Mouse (Mus musculus): ENCODE data around the gene Prdx6. TPM values are rescaled to one million over a fixed set of nuclear protein-coding genes. Genes with fewer than 3 reads are reported as not detected.

The Prdx6 gene
- polyA plus RNA-seq, 1 experiment from 2014 or later = 383 TPM

DNA sequence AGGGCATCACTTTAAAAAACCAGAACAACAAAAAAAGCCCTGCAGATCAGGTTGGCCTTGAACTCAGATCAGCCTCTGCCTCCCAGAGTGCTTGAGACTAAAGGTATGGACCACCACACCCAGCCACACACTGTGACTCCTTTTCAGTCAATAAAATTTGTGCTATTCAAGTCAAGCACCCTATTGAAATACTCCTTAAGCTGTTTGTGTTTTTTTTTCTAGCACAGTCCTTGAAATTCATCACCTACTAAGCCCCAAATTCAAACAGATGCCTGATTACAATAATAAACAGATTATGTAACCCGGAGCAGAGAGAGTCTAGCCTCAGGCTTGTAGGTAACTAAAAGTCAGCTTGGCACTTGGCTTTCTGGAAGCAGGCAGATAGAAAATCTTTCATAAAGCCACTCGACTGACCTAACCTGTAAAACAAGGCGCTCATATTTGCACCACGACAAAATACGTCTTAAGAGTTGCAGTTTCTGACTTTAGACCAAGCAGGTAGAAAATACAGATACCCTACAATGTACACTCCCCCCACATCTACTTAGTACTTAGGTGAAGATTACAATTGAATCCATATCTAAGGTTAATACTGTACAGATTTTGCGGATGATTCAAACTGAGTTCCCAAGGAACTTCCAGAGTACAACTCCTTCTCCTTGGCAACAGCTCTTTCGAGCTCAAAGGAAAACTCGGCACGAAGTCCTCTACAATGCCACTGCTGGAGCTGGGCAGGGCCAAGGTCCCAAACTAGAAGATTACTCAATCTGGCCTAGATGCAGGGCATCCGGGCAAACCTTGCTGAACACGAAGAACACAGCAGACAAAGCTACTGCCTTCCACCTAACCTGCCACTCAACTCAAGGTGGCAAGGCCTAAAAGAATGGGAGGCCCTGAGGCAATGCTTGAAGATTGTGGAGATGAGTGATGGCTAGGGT lies 3.1 kb downstream of the Prdx6 start:
- Histone ChIP-seq H3K27ac (ENCODE audit: low read length) (peak overlapping the region; percentile 35; the same call in 1 of the 2 replicates), H3K27me3 (ENCODE audit: control insufficient read depth, insufficient read depth, low read depth, low read length) (no peaks in the 10 kb centered on the region), H3K4me3 (ENCODE audit: low read depth, low read length) (peak overlapping the region; percentile 90), H3K9ac (ENCODE audit: low read depth, low read length) (peak overlapping the region; percentile 94; the same call in 1 of the 2 replicates), H3K9me3 (replicated peaks; ENCODE audit: control insufficient read depth, low read length) (no peaks in the 10 kb centered on the region), H3K4me2 (ENCODE audit: low read depth, low read length) (peak overlapping the region; percentile 71), H3K36me3 (ENCODE audit: control insufficient read depth, insufficient read depth) (peaks cover 12% of the 10 kb centered on the region), H3K4me1 (ENCODE audit: control insufficient read depth, low read depth, low read length) (peaks cover 43% of the 10 kb centered on the region)
- 66% methylated on average over 11 of the region's 11 CpGs for WGBS (ENCODE audit: insufficient replicate concordance)
- ATAC-seq (ENCODE audit: low read depth) = no peak

- WGBS (ENCODE audit: insufficient replicate concordance) = 66% methylated on average over 3 of the region's 3 CpGs
- Histone ChIP-seq H3K9me3 (replicated peaks; ENCODE audit: control insufficient read depth, low read length) (no peaks in the 10 kb centered on the region), H3K27ac (ENCODE audit: low read length) (no peak overlapping the region), H3K4me1 (ENCODE audit: control insufficient read depth, low read depth, low read length) (peaks cover 36% of the 10 kb centered on the region), H3K27me3 (ENCODE audit: control insufficient read depth, insufficient read depth, low read depth, low read length) (no peaks in the 10 kb centered on the region), H3K9ac (ENCODE audit: low read depth, low read length) (no peak overlapping the region), H3K4me2 (ENCODE audit: low read depth, low read length) (no peak overlapping the region), H3K4me3 (ENCODE audit: low read depth, low read length) (no peak overlapping the region), H3K36me3 (ENCODE audit: control insufficient read depth, insufficient read depth) (peaks cover 19% of the 10 kb centered on the region)
- ATAC-seq (ENCODE audit: low read depth) = no peak
Measured at GRCm38 (mm10) chr1:161247176-161247575, 3.8 kb downstream of the Prdx6 start.

DNA sequence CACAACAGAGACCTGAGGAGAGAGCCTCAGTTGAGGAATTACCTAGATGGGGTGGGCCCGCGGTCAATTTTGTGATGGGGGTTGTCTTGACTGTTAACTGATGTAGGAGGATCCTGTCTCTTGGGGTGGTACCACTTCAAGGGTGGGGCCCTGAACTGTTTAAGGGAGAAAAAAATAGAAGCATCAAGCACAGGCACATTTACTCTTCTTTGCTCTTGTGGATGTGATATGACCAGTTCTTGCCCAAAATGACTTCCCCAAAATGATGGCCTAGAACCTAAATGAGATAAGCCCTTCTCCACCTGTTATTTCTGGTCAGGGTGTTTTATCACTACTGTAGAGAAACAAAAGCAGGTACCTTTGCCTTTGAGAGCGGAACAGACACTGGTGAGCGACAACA lies 13.3 kb downstream of the Prdx6 start:
- Histone ChIP-seq H3K9me3 (replicated peaks; ENCODE audit: control insufficient read depth, low read length) (no peaks in the 10 kb centered on the region), H3K4me1 (ENCODE audit: control insufficient read depth, low read depth, low read length) (no peaks in the 10 kb centered on the region), H3K27me3 (ENCODE audit: control insufficient read depth, insufficient read depth, low read depth, low read length) (no peaks in the 10 kb centered on the region), H3K4me3 (ENCODE audit: low read depth, low read length) (no peak overlapping the region), H3K36me3 (ENCODE audit: control insufficient read depth, insufficient read depth) (peaks cover 33% of the 10 kb centered on the region), H3K27ac (ENCODE audit: low read length) (no peak overlapping the region), H3K4me2 (ENCODE audit: low read depth, low read length) (no peak overlapping the region), H3K9ac (ENCODE audit: low read depth, low read length) (no peak overlapping the region)
- WGBS (ENCODE audit: insufficient replicate concordance) = 84% methylated on average over 4 of the region's 4 CpGs
- no peak for ATAC-seq (ENCODE audit: low read depth)

DNA sequence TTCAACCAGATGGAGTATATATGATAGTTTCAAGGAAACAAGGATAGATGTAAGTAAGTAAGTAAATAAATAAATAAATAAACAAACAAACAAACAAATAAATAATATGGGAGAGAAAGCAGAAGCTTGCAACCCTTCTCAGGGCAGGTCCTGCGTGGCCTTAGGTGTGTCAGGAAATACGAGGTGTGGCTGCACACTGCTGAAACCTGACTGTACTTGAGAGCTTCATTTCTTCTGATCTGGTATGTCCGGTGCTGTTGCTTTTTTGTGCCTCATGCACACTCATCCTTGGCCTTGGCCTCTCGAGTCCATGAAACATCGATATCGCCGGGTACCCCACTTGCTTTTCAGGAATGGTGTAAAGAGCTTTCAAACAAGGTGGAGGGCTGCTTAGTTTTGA lies 13.7 kb downstream of the Prdx6 start:
- Histone ChIP-seq H3K27me3 (ENCODE audit: control insufficient read depth, insufficient read depth, low read depth, low read length) (no peaks in the 10 kb centered on the region), H3K27ac (ENCODE audit: low read length) (no peak overlapping the region), H3K4me3 (ENCODE audit: low read depth, low read length) (no peak overlapping the region), H3K36me3 (ENCODE audit: control insufficient read depth, insufficient read depth) (peaks cover 28% of the 10 kb centered on the region), H3K4me2 (ENCODE audit: low read depth, low read length) (no peak overlapping the region), H3K9me3 (replicated peaks; ENCODE audit: control insufficient read depth, low read length) (no peaks in the 10 kb centered on the region), H3K4me1 (ENCODE audit: control insufficient read depth, low read depth, low read length) (no peaks in the 10 kb centered on the region), H3K9ac (ENCODE audit: low read depth, low read length) (no peak overlapping the region)
- no peak for ATAC-seq (ENCODE audit: low read depth)
- whole genome bisulfite sequencing (ENCODE audit: insufficient replicate concordance) = 77% methylated on average over 7 of the region's 7 CpGs

DNA sequence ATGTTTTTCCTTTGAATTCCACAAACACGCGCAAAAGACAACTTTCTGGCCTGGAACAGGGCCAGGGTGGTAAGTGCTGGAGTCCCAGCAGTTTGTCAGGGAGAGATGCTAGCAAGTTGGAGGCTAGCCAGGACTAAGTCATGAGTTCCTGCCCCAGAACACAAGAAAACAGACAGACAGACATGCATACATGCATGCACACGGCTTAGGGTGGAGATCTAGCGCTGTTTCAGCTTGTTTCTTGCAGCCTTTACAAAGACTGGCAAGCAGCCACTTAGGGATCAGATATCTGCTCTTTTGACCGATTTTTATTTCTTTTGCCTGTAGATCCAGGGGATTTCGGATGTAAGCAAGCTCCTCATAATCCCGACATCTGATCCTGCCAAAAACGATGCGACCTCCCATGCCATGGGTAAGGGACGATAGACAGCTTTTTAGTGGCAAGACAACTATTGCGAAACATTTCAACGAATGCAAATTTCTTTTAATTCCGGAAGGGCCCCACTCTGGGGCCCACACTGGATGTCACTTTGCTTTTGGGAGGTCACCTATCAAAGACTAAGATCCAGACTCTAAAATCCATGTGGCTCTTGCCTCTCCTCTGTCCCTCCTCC lies 17.7 kb downstream of the Prdx6 start:
- Histone ChIP-seq H3K27ac (ENCODE audit: low read length) (no peak overlapping the region), H3K9me3 (replicated peaks; ENCODE audit: control insufficient read depth, low read length) (no peaks in the 10 kb centered on the region), H3K4me3 (ENCODE audit: low read depth, low read length) (no peak overlapping the region), H3K27me3 (ENCODE audit: control insufficient read depth, insufficient read depth, low read depth, low read length) (no peaks in the 10 kb centered on the region), H3K36me3 (ENCODE audit: control insufficient read depth, insufficient read depth) (peaks cover 3% of the 10 kb centered on the region), H3K4me2 (ENCODE audit: low read depth, low read length) (no peak overlapping the region), H3K4me1 (ENCODE audit: control insufficient read depth, low read depth, low read length) (no peaks in the 10 kb centered on the region), H3K9ac (ENCODE audit: low read depth, low read length) (no peak overlapping the region)
- ATAC-seq (ENCODE audit: low read depth) = no peak
- 66% methylated on average over 13 of the region's 13 CpGs for WGBS (ENCODE audit: insufficient replicate concordance)

GRCm38 (mm10) chr1:161232181-161232580 lies 18.8 kb downstream of the Prdx6 start:
- no peak for ATAC-seq (ENCODE audit: low read depth)
- H3K9me3 ChIP-seq (replicated peaks; ENCODE audit: control insufficient read depth, low read length) = no peaks in the 10 kb centered on the region
- no peaks in the 10 kb centered on the region for H3K27me3 ChIP-seq (ENCODE audit: control insufficient read depth, insufficient read depth, low read depth, low read length)
- H3K4me2 ChIP-seq (ENCODE audit: low read depth, low read length) = no peak overlapping the region
- H3K4me1 ChIP-seq (ENCODE audit: control insufficient read depth, low read depth, low read length) = no peaks in the 10 kb centered on the region
- no peaks in the 10 kb centered on the region for H3K36me3 ChIP-seq (ENCODE audit: control insufficient read depth, insufficient read depth)
- H3K9ac ChIP-seq (ENCODE audit: low read depth, low read length) = no peak overlapping the region
- WGBS (ENCODE audit: insufficient replicate concordance) = 63% methylated on average over 5 of the region's 5 CpGs
- no peak overlapping the region for H3K4me3 ChIP-seq (ENCODE audit: low read depth, low read length)
- no peak overlapping the region for H3K27ac ChIP-seq (ENCODE audit: low read length)

GRCm38 (mm10) chr1:161224837-161225236 lies 26.2 kb downstream of the Prdx6 start:
- H3K36me3 ChIP-seq (ENCODE audit: control insufficient read depth, insufficient read depth) = no peaks in the 10 kb centered on the region
- no peak overlapping the region for H3K4me3 ChIP-seq (ENCODE audit: low read depth, low read length)
- ATAC-seq (ENCODE audit: low read depth) = no peak
- no peak overlapping the region for H3K27ac ChIP-seq (ENCODE audit: low read length)
- no peak overlapping the region for H3K9ac ChIP-seq (ENCODE audit: low read depth, low read length)
- no peaks in the 10 kb centered on the region for H3K9me3 ChIP-seq (replicated peaks; ENCODE audit: control insufficient read depth, low read length)
- no peaks in the 10 kb centered on the region for H3K4me1 ChIP-seq (ENCODE audit: control insufficient read depth, low read depth, low read length)
- no peaks in the 10 kb centered on the region for H3K27me3 ChIP-seq (ENCODE audit: control insufficient read depth, insufficient read depth, low read depth, low read length)
- no peak overlapping the region for H3K4me2 ChIP-seq (ENCODE audit: low read depth, low read length)
- WGBS (ENCODE audit: insufficient replicate concordance) = 48% methylated on average over 5 of the region's 5 CpGs

GRCm38 (mm10) chr1:161219816-161220215 lies 31.2 kb downstream of the Prdx6 start:
- H3K9me3 ChIP-seq (replicated peaks; ENCODE audit: control insufficient read depth, low read length) = no peaks in the 10 kb centered on the region
- no peaks in the 10 kb centered on the region for H3K36me3 ChIP-seq (ENCODE audit: control insufficient read depth, insufficient read depth)
- H3K4me1 ChIP-seq (ENCODE audit: control insufficient read depth, low read depth, low read length) = no peaks in the 10 kb centered on the region
- H3K27me3 ChIP-seq (ENCODE audit: control insufficient read depth, insufficient read depth, low read depth, low read length) = no peaks in the 10 kb centered on the region
- H3K4me3 ChIP-seq (ENCODE audit: low read depth, low read length) = no peak overlapping the region
- 41% methylated on average over 3 of the region's 3 CpGs for WGBS (ENCODE audit: insufficient replicate concordance)
- H3K4me2 ChIP-seq (ENCODE audit: low read depth, low read length) = no peak overlapping the region
- no peak for ATAC-seq (ENCODE audit: low read depth)
- no peak overlapping the region for H3K27ac ChIP-seq (ENCODE audit: low read length)
- no peak overlapping the region for H3K9ac ChIP-seq (ENCODE audit: low read depth, low read length)

- no peak for ATAC-seq (ENCODE audit: low read depth)
- H3K4me1 ChIP-seq (ENCODE audit: control insufficient read depth, low read depth, low read length) = no peaks in the 10 kb centered on the region
- H3K4me2 ChIP-seq (ENCODE audit: low read depth, low read length) = no peak overlapping the region
- no peak overlapping the region for H3K27ac ChIP-seq (ENCODE audit: low read length)
- H3K27me3 ChIP-seq (ENCODE audit: control insufficient read depth, insufficient read depth, low read depth, low read length) = no peaks in the 10 kb centered on the region
- no peak overlapping the region for H3K9ac ChIP-seq (ENCODE audit: low read depth, low read length)
- H3K4me3 ChIP-seq (ENCODE audit: low read depth, low read length) = no peak overlapping the region
- no peaks in the 10 kb centered on the region for H3K9me3 ChIP-seq (replicated peaks; ENCODE audit: control insufficient read depth, low read length)
- H3K36me3 ChIP-seq (ENCODE audit: control insufficient read depth, insufficient read depth) = no peaks in the 10 kb centered on the region
- WGBS (ENCODE audit: insufficient replicate concordance) = 22% methylated on average over 4 of the region's 4 CpGs
Measured at GRCm38 (mm10) chr1:161214465-161214864, 36.6 kb downstream of the Prdx6 start.

All from liver, embryonic 16.5 days (tissue).